Mouse (Mus musculus) spleen, postnatal 10 days (tissue): ENCODE measurements around the gene Tsc22d1.

Experiments used
- DNase-seq, 2 experiments: peaks; one replicate each; pipeline ENCODE4 v3.0.0; 2021 to 2022; ENCODE audit warnings: low spot score in 2 of 2

Tsc22d1 gene

GRCm38 (mm10) chr14:76483701-76484100 lies 68.9 kb downstream of the Tsc22d1 start:
- DNase-seq, result no peak

- DNase-seq, result no peak
Measured at GRCm38 (mm10) chr14:76487609-76488008, 72.8 kb downstream of the Tsc22d1 start.

GRCm38 (mm10) chr14:76488101-76489044 lies 73.6 kb downstream of the Tsc22d1 start:
- no peak for DNase-seq

DNA sequence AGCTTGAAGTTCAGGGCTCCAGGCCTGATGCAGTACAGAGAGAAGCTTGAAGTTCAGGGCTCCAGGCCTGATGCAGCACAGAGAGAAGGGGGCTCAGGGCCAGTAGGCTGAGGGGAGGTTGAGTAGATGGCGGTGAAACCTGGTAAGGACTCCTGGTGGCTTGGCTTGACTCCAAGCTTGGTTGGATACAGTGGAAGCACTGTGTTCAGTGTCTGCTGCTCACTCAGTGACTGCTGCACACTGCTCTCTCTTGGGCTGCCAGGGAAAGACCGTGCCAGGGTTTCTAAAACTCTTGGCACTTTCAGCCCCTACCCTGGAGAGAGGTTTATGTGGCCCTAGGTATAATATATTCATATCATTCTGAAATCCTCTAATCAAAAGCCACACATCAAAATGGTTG lies 74.4 kb downstream of the Tsc22d1 start:
- no peak for DNase-seq

GRCm38 (mm10) chr14:76495022-76495421 lies 80.3 kb downstream of the Tsc22d1 start:
- no peak for DNase-seq

DNA sequence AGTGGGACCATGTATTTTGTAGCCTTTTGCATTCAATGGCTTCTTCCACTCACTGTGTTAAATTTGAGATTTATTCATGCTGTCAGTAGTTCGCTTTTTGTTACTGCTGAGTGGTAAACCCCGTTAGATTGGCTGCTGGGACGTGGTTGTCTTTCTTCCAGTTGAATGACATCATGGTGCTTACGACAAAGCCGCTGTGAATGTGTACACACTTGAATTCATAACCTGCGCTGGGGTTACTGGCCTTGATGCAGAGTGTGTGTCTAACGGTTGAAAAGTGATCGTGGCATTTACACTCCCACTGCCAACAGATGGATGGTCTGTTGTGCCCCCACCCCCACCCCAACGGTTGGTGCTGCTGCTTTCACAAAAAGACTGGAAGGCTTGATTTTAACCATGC lies 82.4 kb downstream of the Tsc22d1 start:
- DNase-seq, result no peak

DNA sequence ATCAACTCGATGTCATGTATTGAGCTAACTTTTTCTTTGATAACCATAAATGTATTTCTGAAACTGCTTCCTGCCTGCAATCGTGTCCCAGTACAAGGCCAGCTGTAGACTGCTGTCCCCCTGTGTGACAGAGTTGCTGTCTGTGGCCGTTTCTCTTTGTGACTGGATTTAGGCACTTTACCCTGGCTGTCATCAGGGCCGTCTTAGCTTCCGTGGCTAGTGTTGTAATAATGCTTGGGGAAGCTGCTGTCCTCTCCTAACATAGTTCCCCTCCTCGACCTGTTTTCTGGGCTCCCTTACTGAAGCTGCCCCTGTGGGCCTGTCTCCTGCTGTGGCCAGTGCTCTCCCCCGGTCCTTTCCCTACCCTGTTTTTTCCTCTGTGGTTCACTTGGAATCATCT lies 83.4 kb downstream of the Tsc22d1 start:
- DNase-seq, result no peak

GRCm38 (mm10) chr14:76499492-76499891 lies 84.7 kb downstream of the Tsc22d1 start:
- DNase-seq, result no peak

GRCm38 (mm10) chr14:76500036-76500435 lies 85.3 kb downstream of the Tsc22d1 start:
- no peak for DNase-seq

- no peak for DNase-seq
Measured at GRCm38 (mm10) chr14:76503231-76503851, 88.6 kb downstream of the Tsc22d1 start.

GRCm38 (mm10) chr14:76504121-76504737 lies 89.5 kb downstream of the Tsc22d1 start:
- DNase-seq, result peak; percentile 93 to 95

DNA sequence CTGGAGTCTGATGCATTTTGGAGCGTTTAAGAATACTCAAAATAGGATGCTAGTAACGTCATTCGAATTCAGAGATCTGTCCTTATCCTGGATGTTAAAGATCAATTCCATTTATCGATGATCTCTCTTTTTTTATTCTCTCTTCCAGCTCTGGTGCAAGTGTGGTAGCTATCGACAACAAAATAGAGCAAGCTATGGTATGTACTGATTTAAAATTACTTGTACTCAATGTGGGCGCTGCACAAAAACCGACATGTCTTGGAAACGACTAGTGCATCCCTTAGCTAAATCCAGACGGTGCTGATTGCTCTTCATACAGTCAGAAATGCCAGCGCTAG lies 90.3 kb downstream of the Tsc22d1 start:
- no peak for DNase-seq

- peak; percentile 59 to 68 for DNase-seq
Measured at GRCm38 (mm10) chr14:76505439-76506220, 90.9 kb downstream of the Tsc22d1 start.

- DNase-seq, result no peak
Measured at GRCm38 (mm10) chr14:76506425-76507205, 91.9 kb downstream of the Tsc22d1 start.

- DNase-seq, result no peak
Measured at GRCm38 (mm10) chr14:76507357-76507756, 92.6 kb downstream of the Tsc22d1 start.

DNA sequence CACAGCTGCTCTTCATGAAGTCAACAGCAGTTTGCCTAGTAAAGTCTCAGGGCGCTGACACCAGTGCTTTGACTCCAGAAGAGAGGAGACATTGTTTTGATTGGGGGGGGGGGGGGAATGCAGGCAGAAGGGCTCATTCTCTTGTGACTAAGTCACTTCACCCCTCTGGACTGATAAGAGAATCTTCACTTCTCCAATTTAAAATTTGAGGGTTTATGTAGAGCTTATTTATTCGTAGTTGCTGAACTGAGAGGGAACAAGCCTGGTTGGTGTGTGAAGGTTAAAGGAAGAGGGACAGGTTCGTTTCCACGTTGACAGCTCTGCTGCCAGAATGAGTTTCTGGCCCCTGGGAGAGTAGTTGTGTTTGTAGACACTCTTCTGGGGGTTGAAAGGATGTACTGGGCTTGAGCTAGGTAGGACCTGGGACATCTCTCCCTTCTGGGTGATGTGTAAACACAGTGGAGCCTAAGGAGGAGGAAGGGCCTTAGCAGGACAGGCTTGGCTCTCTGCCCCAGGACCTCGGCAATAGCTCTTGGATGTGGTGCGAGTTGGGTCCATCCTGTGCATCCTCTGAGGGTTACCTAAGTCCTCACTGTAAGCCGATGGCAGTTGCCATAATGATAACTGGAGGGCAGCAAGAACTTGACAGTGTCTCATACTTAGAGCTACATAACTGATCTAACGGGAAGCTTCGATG lies 93.2 kb downstream of the Tsc22d1 start:
- no peak for DNase-seq

- DNase-seq, result no peak
Measured at GRCm38 (mm10) chr14:76508701-76509100, 93.9 kb downstream of the Tsc22d1 start.

- no peak for DNase-seq
Measured at GRCm38 (mm10) chr14:76511971-76512370, 97.2 kb downstream of the Tsc22d1 start.

GRCm38 (mm10) chr14:76513395-76514049 lies 98.8 kb downstream of the Tsc22d1 start:
- no peak for DNase-seq

- no peak for DNase-seq
Measured at GRCm38 (mm10) chr14:76514050-76514585, 99.4 kb downstream of the Tsc22d1 start.
